Mouse (Mus musculus) CD4-positive helper T cell, adult 2 months (primary cell): ENCODE measurements around the gene Itga5.
"Not testable (repeated sequence)": the region's sequence is repeated elsewhere in the genome, so short reads cannot be mapped to it uniquely, and the experiment has no call there.

Source experiments
- DNase-seq: peaks from one replicate; pipeline ENCODE4 v3.0.0-alpha.2; 2012; ENCODE audit warnings: low read depth, missing footprints, low spot score

Gene Itga5

GRCm38 (mm10) chr15:103366376-103367149 lies at the start of gene Itga5:
Gene Itga5, minus strand, starts transcription at chr15:103366763.
- peak; percentile 24 for DNase-seq

GRCm38 (mm10) chr15:103405586-103405985 lies 39.0 kb upstream of the Itga5 start:
- DNase-seq: not testable (repeated sequence)

GRCm38 (mm10) chr15:103401361-103401760 lies 34.8 kb upstream of the Itga5 start:
- no peak for DNase-seq

GRCm38 (mm10) chr15:103393577-103393976 lies 27.0 kb upstream of the Itga5 start:
- DNase-seq: no peak

- no peak for DNase-seq
Observed at GRCm38 (mm10) chr15:103388556-103389145, 22.1 kb upstream of the Itga5 start.

- no peak for DNase-seq
Observed at GRCm38 (mm10) chr15:103383771-103384488, 17.4 kb upstream of the Itga5 start.

GRCm38 (mm10) chr15:103382795-103383406 lies 16.3 kb upstream of the Itga5 start:
- no peak for DNase-seq

GRCm38 (mm10) chr15:103382075-103382474 lies 15.5 kb upstream of the Itga5 start:
- DNase-seq: no peak

GRCm38 (mm10) chr15:103378665-103379356 lies 12.2 kb upstream of the Itga5 start:
- no peak for DNase-seq

GRCm38 (mm10) chr15:103377752-103378664 lies 11.4 kb upstream of the Itga5 start:
- DNase-seq: no peak

GRCm38 (mm10) chr15:103376837-103377269 lies 10.3 kb upstream of the Itga5 start:
- DNase-seq: no peak

- DNase-seq: no peak
Observed at GRCm38 (mm10) chr15:103375112-103375800, 8.7 kb upstream of the Itga5 start.

- no peak for DNase-seq
Observed at GRCm38 (mm10) chr15:103372461-103372860, 5.9 kb upstream of the Itga5 start.

GRCm38 (mm10) chr15:103371741-103372140 lies 5.2 kb upstream of the Itga5 start:
- DNase-seq: no peak

- no peak for DNase-seq
Observed at GRCm38 (mm10) chr15:103371208-103371607, 4.6 kb upstream of the Itga5 start.

- no peak for DNase-seq
Observed at GRCm38 (mm10) chr15:103370462-103370861, 3.9 kb upstream of the Itga5 start.

- DNase-seq: no peak
Observed at GRCm38 (mm10) chr15:103369123-103369522, 2.6 kb upstream of the Itga5 start.

- no peak for DNase-seq
Observed at GRCm38 (mm10) chr15:103368179-103368940, 1.8 kb upstream of the Itga5 start.
